Mouse (Mus musculus) kidney, embryonic 15.5 days (tissue): ENCODE data around the gene Lpp. TPM values are rescaled to one million over a fixed set of nuclear protein-coding genes. Genes with fewer than 3 reads are reported as not detected.

ENCODE experiments used
- ATAC-seq: fragments of 200-750 bp; cut with Nextera tagmentation; replicated peaks from 2 replicates; pipeline ENCODE4 v1.8.0; 2017; ENCODE audit warnings: moderate TSS enrichment; ENCODE audit not compliant: low FRiP score
- H3K27ac ChIP-seq: fragments of 300-500 bp; sonication (generic); 2 replicates; pipeline ENCODE4 v1.5.1; 2015; ENCODE audit warnings: mild to moderate bottlenecking, inconsistent platforms
- H3K27me3 ChIP-seq: fragments of 300-500 bp; sonication (generic); 2 replicates; pipeline ENCODE4 v1.6.1; 2015; ENCODE audit warnings: inconsistent platforms
- H3K36me3 ChIP-seq: fragments of 300-500 bp; sonication (generic); 2 replicates; pipeline ENCODE4 v1.6.1; 2015; ENCODE audit warnings: inconsistent platforms
- H3K4me1 ChIP-seq: fragments of 300-500 bp; sonication (generic); 2 replicates; pipeline ENCODE4 v1.6.1; 2015; ENCODE audit warnings: inconsistent platforms
- H3K4me2 ChIP-seq: fragments of 300-500 bp; sonication (generic); 2 replicates; pipeline ENCODE4 v1.6.1; 2015; ENCODE audit warnings: moderate library complexity, mild to moderate bottlenecking, inconsistent platforms
- H3K4me3 ChIP-seq: fragments of 300-500 bp; sonication (generic); replicated peaks from 2 replicates; pipeline ENCODE4 v1.5.1; 2015; ENCODE audit warnings: mild to moderate bottlenecking, inconsistent platforms
- H3K9ac ChIP-seq: fragments of 300-500 bp; sonication (generic); 2 replicates; pipeline ENCODE4 v1.6.1; 2015; ENCODE audit warnings: mild to moderate bottlenecking, inconsistent platforms
- H3K9me3 ChIP-seq: fragments of 300-500 bp; sonication (generic); replicated peaks from 2 replicates; pipeline ENCODE4 v1.6.1; 2016; ENCODE audit warnings: inconsistent platforms
- WGBS: fragments of 180-500 bp; shearing (Covaris S2); methylation state at CpG from one replicate; pipeline ENCODE4 v1.1.7; 2015; ENCODE audit warnings: mixed read lengths; 5-methylcytosine and 5-hydroxymethylcytosine counted together
- polyA plus RNA-seq: library from polyadenylated mRNA; unstranded; fragments of >200 nt; fragmentation: Nextera tagmentation; extraction: Ambion mirVana; gene quantifications from 2 replicates; pipeline ENCODE4 v1.2.1, GENCODE M21; 2015

Lpp gene
- polyA plus RNA-seq, 1 experiment from 2014 or later = 58.6 TPM

DNA sequence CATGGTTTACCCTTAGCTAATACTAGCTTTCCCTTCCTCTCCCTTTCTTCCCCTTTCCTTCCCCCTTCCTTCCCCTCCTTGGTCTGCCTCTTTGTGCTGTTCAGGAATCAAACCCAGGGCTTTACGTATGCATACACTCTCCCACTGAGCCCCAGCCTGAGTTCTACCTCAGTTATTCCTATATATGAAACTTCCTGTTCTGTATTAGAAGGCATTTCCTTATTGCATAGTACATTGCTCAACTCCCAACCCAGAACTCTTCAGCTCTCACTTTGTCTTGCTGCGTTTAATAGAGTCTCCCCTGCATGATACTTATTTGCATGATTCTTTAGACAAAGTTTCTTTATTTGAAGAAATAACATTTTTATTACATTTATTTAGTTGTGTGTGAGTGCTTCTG, 184.5 kb downstream of the Lpp start:
- no peak for ATAC-seq
- no peaks in the 10 kb centered on the region for H3K9me3 ChIP-seq
- H3K4me1 ChIP-seq = peaks cover 9% of the 10 kb centered on the region
- H3K36me3 ChIP-seq = no peaks in the 10 kb centered on the region
- H3K9ac ChIP-seq = no peak overlapping the region
- H3K4me3 ChIP-seq = no peak overlapping the region
- H3K27me3 ChIP-seq = no peaks in the 10 kb centered on the region
- no peak overlapping the region for H3K27ac ChIP-seq
- 83% methylated on average over 2 of the region's 2 CpGs for WGBS
- H3K4me2 ChIP-seq = no peak overlapping the region

DNA sequence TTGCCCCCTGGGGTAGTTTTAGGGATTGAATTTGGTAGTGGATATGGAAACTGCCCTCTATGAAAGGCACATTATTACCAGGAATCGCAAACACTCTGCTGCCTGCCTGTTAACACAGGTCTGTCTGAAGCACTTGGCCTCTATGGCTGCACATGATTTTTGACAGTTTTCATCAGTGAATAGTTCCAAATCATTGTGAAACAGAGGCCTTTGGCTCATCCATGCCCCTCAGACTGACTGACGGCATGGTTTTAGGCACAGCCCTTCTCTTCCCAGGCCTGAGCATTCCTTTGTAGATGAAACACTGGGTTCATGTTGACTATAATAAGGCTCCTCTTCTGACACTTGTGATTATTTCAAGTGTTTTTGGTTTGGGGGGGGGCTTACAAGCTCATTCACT, 189.5 kb downstream of the Lpp start:
- no peak overlapping the region for H3K27ac ChIP-seq
- 90% methylated on average over 2 of the region's 2 CpGs for WGBS
- no peaks in the 10 kb centered on the region for H3K4me1 ChIP-seq
- H3K27me3 ChIP-seq = no peaks in the 10 kb centered on the region
- H3K9ac ChIP-seq = no peak overlapping the region
- no peak overlapping the region for H3K4me2 ChIP-seq
- ATAC-seq = no peak
- H3K9me3 ChIP-seq = no peaks in the 10 kb centered on the region
- H3K4me3 ChIP-seq = no peak overlapping the region
- no peaks in the 10 kb centered on the region for H3K36me3 ChIP-seq

DNA sequence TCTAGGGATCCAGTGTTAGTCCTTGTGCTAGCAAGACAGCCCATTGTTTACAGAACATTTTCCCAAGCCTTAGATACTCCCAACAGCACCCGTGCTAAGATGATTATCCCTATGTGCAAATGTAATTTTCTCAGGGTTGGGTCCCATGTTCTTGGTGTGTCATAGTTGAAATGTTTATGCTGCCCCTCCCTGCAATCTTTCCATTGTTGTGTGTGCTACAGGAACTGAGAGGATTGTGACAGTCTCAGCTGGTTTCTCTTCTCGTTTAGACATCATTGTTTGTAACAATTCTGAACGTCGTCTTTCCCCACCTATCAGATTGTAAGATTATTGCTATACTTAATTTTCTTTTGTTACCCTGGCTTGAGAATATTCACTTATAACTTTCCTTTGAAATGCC, 200.2 kb downstream of the Lpp start:
- ATAC-seq = no peak
- H3K9me3 ChIP-seq = no peaks in the 10 kb centered on the region
- H3K9ac ChIP-seq = no peak overlapping the region
- no peaks in the 10 kb centered on the region for H3K27me3 ChIP-seq
- H3K36me3 ChIP-seq = no peaks in the 10 kb centered on the region
- no peak overlapping the region for H3K4me2 ChIP-seq
- 79% methylated on average over 4 of the region's 4 CpGs for WGBS
- H3K27ac ChIP-seq = no peak overlapping the region
- 0 out of 2 replicates have a peak, but pooled peaks cover under 1% of the 10 kb centered on the region for H3K4me1 ChIP-seq
- no peak overlapping the region for H3K4me3 ChIP-seq

DNA sequence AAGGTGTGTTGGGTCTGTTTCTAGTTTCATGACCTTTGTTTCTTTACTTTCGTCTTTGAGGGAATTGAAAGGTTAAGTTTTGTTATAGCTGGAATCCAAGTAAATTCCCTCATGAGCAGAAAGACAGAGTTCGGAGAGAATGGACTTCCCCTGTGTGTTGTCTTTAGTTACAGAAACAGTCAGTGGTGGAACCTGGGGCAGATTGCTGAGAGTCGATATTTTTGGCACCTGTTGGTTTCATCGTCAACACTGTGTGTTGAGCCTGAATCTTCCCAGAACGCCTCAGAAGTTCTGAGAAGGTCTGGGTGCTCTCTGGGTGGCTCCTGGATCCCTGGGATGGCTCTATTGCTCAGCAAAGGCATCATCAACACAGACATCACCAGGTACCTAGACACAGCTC, 201.2 kb downstream of the Lpp start:
- ATAC-seq = no peak
- Histone ChIP-seq H3K27ac (no peak overlapping the region), H3K9ac (no peak overlapping the region), H3K4me3 (no peak overlapping the region), H3K4me1 (0 out of 2 replicates have a peak, but pooled peaks cover 2% of the 10 kb centered on the region), H3K9me3 (no peaks in the 10 kb centered on the region), H3K27me3 (no peaks in the 10 kb centered on the region), H3K4me2 (no peak overlapping the region), H3K36me3 (no peaks in the 10 kb centered on the region)
- 83% methylated on average over 5 of the region's 5 CpGs for WGBS

DNA sequence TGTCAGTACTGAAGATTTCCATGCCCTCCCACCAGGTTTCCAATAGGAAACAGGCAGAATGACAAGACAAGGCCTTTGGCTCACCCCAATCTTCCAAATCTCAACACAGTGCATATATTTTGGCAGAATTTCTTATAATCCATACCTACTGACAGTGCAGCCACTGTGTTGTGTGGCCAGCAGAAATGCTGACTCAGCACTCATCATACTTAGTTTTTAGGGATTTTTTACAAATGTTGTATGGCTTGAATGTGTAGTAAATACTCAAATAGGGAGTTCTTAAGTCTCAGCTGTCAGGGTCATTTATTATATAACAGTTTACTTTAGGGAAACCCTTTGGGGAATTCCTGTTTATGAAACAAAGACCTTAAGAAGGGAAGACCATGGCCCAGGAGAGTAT, 202.2 kb downstream of the Lpp start:
- Histone ChIP-seq H3K4me1 (0 out of 2 replicates have a peak, but pooled peaks cover 5% of the 10 kb centered on the region), H3K4me3 (no peak overlapping the region), H3K4me2 (no peak overlapping the region), H3K36me3 (no peaks in the 10 kb centered on the region), H3K9ac (no peak overlapping the region), H3K9me3 (no peaks in the 10 kb centered on the region), H3K27me3 (no peaks in the 10 kb centered on the region), H3K27ac (no peak overlapping the region)
- no peak for ATAC-seq

DNA sequence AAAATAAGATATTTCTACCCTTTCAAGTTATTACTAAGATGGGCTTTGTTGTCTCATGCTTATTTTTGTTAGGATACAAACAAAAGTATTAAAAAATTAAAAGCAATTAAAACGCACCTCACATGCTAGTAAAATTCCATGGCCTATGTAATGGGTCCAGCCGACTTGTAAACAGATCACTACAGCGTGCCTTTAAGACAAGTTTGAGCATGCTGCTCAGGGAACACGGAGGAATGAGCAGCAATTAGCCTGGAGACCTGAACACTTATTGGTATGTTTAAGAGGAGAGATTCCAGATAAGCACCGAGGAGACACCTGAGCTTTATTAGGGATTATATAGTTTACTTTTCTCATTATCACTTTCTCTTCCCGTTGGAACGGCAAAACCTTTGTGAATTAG, 205.3 kb downstream of the Lpp start:
- H3K9ac ChIP-seq = no peak overlapping the region
- no peaks in the 10 kb centered on the region for H3K36me3 ChIP-seq
- no peaks in the 10 kb centered on the region for H3K27me3 ChIP-seq
- H3K27ac ChIP-seq = no peak overlapping the region
- no peak overlapping the region for H3K4me2 ChIP-seq
- no peaks in the 10 kb centered on the region for H3K9me3 ChIP-seq
- no peak for ATAC-seq
- H3K4me3 ChIP-seq = no peak overlapping the region
- H3K4me1 ChIP-seq = 0 out of 2 replicates have a peak, but pooled peaks cover 5% of the 10 kb centered on the region
- 56% methylated on average over 7 of the region's 7 CpGs for WGBS

DNA sequence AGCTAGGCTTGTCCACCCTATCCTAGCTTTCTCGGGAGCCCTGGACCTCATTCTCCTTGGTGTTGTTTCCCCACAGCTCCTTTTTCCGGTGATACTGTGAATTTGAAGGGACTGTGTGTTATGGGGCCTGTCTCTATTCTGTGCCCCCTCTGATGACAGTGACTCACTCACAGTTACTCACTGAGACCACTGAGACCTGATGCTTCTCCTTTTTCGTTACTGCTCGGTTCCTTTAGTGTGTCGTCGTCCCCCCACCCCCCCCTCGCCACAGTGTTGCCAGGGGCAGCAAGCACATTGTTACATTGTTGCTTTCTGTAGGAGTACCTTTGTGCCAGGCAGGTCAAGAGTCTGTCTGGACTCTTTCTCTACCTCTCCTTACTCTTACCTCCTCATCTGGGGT, 206.5 kb downstream of the Lpp start:
- H3K9me3 ChIP-seq = no peaks in the 10 kb centered on the region
- H3K27ac ChIP-seq = no peak overlapping the region
- no peak overlapping the region for H3K4me3 ChIP-seq
- H3K4me1 ChIP-seq = 0 out of 2 replicates have a peak, but pooled peaks cover 5% of the 10 kb centered on the region
- 81% methylated on average over 7 of the region's 7 CpGs for WGBS
- H3K9ac ChIP-seq = no peak overlapping the region
- no peak overlapping the region for H3K4me2 ChIP-seq
- no peak for ATAC-seq
- H3K27me3 ChIP-seq = no peaks in the 10 kb centered on the region
- H3K36me3 ChIP-seq = no peaks in the 10 kb centered on the region

DNA sequence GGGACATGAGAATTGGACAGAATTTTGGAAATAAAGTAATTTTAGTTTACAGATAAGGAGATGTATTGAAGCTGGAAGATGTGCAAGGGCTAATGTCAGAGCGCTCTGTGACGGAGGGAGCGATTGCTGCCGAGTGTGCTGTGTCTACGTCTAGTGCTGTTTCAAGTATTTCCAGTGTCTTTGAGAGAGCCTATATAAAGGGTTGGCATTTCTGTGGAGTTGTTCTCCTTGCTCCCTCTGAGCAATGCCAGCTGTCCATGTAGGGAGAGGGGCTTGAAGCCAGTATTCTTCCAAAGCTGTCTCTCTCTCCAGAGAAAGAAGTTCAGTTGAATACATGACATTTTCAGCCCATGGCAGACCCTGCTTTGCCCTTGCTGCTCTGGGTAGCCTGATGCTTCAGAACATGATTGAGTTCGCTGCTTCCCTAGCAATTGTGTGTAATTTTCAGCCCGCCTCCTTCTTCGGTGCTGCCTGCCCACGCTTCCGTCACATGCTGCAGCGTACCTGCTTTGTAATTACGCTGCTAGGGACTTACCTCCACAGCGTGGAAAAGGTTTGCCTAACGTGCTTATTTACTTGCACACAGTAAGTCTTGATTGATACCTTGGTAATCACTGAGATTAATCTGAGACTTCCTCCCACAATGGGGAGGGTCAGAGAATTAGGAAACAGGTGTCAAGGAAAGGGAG, 207.1 kb downstream of the Lpp start:
- Histone ChIP-seq H3K36me3 (no peaks in the 10 kb centered on the region), H3K4me1 (0 out of 2 replicates have a peak, but pooled peaks cover 5% of the 10 kb centered on the region), H3K27ac (no peak overlapping the region), H3K9me3 (no peaks in the 10 kb centered on the region), H3K4me2 (no peak overlapping the region), H3K4me3 (no peak overlapping the region), H3K27me3 (no peaks in the 10 kb centered on the region), H3K9ac (no peak overlapping the region)
- ATAC-seq = no peak
- 88% methylated on average over 14 of the region's 14 CpGs for WGBS

DNA sequence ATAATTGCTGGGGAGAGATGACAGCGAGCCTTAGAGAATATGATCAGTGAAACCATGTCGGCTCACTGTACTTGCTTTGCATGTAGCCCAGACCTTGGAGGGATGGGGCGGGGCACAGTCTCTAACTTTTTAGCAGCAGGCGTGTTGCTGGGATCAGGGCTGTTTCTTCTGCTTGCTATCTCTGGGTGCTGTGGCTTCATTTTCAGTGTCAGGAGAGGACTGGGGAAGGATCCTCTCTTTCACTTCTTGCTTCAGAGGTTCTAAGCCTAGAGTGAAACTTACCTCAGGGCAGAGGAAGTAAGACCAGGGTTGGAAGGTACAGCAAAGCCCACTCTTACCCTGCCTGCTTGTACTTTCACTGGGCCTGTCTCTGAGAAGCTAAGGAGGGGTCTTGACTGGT, 210.0 kb downstream of the Lpp start:
- Histone ChIP-seq H3K27me3 (no peaks in the 10 kb centered on the region), H3K27ac (no peak overlapping the region), H3K9ac (no peak overlapping the region), H3K4me1 (0 out of 2 replicates have a peak, but pooled peaks cover 5% of the 10 kb centered on the region), H3K4me3 (no peak overlapping the region), H3K36me3 (no peaks in the 10 kb centered on the region), H3K9me3 (no peaks in the 10 kb centered on the region), H3K4me2 (no peak overlapping the region)
- 80% methylated on average over 4 of the region's 4 CpGs for WGBS
- ATAC-seq = no peak

DNA sequence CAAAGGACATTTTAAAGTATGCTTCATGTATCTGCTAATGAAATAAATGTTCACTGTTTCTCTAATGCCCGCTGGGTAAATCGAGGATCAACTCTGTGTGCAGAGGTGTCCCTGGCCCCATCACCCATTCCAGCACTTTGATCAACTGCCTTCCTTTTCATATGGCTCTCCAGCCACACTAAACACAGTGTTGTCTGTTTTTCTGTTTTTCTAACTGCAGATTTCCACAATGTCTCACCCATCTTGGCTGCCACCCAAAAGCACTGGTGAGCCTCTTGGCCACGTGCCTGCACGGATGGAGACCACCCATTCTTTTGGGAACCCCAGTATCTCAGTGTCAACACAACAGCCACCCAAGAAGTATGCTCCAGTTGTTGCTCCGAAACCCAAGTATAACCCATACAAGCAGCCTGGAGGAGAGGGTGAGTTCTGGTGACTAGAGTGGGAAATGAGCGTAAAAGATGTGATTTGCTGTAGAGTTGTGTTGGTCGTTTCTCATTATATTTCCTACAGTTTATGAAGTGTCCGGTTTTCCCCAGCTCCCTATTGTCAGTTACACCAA, 214.7 kb downstream of the Lpp start:
- no peak for ATAC-seq
- 72% methylated on average over 8 of the region's 8 CpGs for WGBS
- no peak overlapping the region for H3K27ac ChIP-seq

DNA sequence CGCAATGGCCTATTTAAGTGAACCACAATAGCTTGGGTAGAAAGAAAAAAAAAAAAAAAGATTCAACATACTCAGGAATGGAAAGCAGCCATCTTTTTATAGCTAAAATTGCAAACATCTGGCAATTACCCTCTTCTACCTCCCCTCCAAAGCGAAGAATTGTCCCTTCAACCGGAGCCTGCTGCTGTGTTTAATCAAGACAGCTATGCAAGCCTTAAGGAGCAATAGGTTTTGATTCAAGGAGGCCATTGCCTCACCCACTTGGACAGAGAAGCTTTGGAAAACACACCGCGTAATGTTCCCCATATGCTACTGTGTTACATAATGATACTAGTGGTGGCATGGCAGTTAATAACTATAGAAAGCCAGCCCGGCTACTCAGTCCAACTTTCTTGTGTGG, 226.2 kb downstream of the Lpp start:
- H3K9me3 ChIP-seq = no peaks in the 10 kb centered on the region
- 87% methylated on average over 6 of the region's 6 CpGs for WGBS
- H3K27ac ChIP-seq = no peak overlapping the region
- no peaks in the 10 kb centered on the region; the same call in 1 of the 2 replicates for H3K4me1 ChIP-seq
- no peaks in the 10 kb centered on the region for H3K27me3 ChIP-seq
- no peak for ATAC-seq
- H3K4me2 ChIP-seq = no peak overlapping the region
- no peaks in the 10 kb centered on the region for H3K36me3 ChIP-seq
- no peak overlapping the region for H3K4me3 ChIP-seq
- no peak overlapping the region for H3K9ac ChIP-seq

More for the DNA sequence above, 214.7 kb downstream of the Lpp start:
- no peak overlapping the region for H3K9ac ChIP-seq
- no peaks in the 10 kb centered on the region for H3K4me1 ChIP-seq
- no peak overlapping the region for H3K4me2 ChIP-seq
- H3K9me3 ChIP-seq = no peaks in the 10 kb centered on the region
- no peaks in the 10 kb centered on the region for H3K27me3 ChIP-seq
- 0 out of 2 replicates have a peak, but pooled peaks cover 3% of the 10 kb centered on the region for H3K36me3 ChIP-seq
- H3K4me3 ChIP-seq = no peak overlapping the region

DNA sequence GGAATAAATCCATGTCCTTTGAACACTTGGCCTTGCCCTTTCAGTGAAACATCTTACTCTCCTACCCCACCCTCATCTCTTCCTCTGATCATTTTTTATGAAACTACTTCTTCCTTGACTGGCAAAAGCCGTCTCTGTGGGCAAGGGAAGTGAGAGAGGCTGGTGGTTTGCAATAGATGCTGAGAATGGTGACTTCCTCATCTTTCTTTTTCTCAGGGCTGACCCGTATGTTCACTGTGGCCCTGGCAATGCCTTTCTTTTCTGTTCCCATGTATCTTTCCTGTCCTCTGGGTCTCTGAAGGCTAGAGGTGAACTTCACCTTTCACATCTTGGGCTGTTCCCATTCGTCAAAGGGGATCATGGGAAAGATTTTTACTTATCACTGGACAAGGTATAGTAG, 226.7 kb downstream of the Lpp start:
- H3K9ac ChIP-seq = no peak overlapping the region
- no peak for ATAC-seq

More for the DNA sequence above, 226.7 kb downstream of the Lpp start:
- H3K4me1 ChIP-seq = no peaks in the 10 kb centered on the region; the same call in 1 of the 2 replicates
- H3K36me3 ChIP-seq = no peaks in the 10 kb centered on the region
- no peak overlapping the region for H3K4me2 ChIP-seq
- H3K4me3 ChIP-seq = no peak overlapping the region
- H3K27ac ChIP-seq = no peak overlapping the region
- H3K27me3 ChIP-seq = no peaks in the 10 kb centered on the region
- WGBS = 85% methylated on average over 3 of the region's 3 CpGs
- H3K9me3 ChIP-seq = no peaks in the 10 kb centered on the region
